Mouse (Mus musculus) kidney, adult 2 months (tissue): ENCODE results near the gene Neurod4. TPM values are rescaled to one million over a fixed set of nuclear protein-coding genes. Genes with fewer than 3 reads are reported as not detected.
"Not testable (repeated sequence)": the region's sequence is repeated elsewhere in the genome, so short reads cannot be mapped to it uniquely, and the experiment has no call there.

Experiments used
- DNase-seq: peaks from one replicate; pipeline ENCODE4 v3.0.0; 2021
- H3K27ac ChIP-seq: fragments of 200-500 bp; 2 replicates; pipeline ENCODE4 v1.5.1; 2012; ENCODE audit warnings: low read depth, low read length, control low read depth, inconsistent platforms; ENCODE audit not compliant: insufficient read depth
- H3K27me3 ChIP-seq: fragments of 200-500 bp; replicated peaks from 2 replicates; pipeline ENCODE4 v1.6.1; 2012; ENCODE audit warnings: mild to moderate bottlenecking, moderate library complexity, low read length, inconsistent platforms; ENCODE audit not compliant: control insufficient read depth, insufficient read depth
- H3K36me3 ChIP-seq: fragments of 200-500 bp; 2 replicates; pipeline ENCODE4 v1.6.1; 2012; ENCODE audit warnings: mild to moderate bottlenecking, moderate library complexity, low read length, inconsistent platforms; ENCODE audit not compliant: control insufficient read depth, insufficient read depth
- H3K4me1 ChIP-seq: fragments of 200-500 bp; 2 replicates; pipeline ENCODE4 v1.6.1; 2011; ENCODE audit warnings: low read length; ENCODE audit not compliant: control insufficient read depth, insufficient read depth
- H3K4me3 ChIP-seq: fragments of 200-500 bp; 2 replicates; pipeline ENCODE4 v1.5.1; 2011; ENCODE audit warnings: mild to moderate bottlenecking, low read depth, low read length, control low read depth; ENCODE audit not compliant: insufficient read depth
- CTCF ChIP-seq: fragments of 200-500 bp; conservative IDR thresholded peaks from 2 replicates; pipeline ENCODE4 v1.5.1; 2011; ENCODE audit warnings: low read depth, mild to moderate bottlenecking, control low read depth, low read length, moderate library complexity, mixed read lengths; ENCODE audit not compliant: insufficient read depth, insufficient read length
- POLR2A ChIP-seq: fragments of 200-500 bp; IDR thresholded peaks from one replicate; pipeline ENCODE4 v1.6.1; 2011; ENCODE audit warnings: low read depth, low read length, control low read depth
- WGBS: fragments of 180-500 bp; shearing (Covaris S2); methylation state at CpG from one replicate; pipeline ENCODE4 v1.1.7; 2018; 5-methylcytosine and 5-hydroxymethylcytosine counted together
- polyA plus RNA-seq: library from polyadenylated mRNA; depleted of rRNA; stranded (reverse); fragments of >200 nt; gene quantifications from 2 replicates; pipeline ENCODE4 v1.2.3, GENCODE M21; 2012

Neurod4 gene
- polyA plus RNA-seq, 1 experiment, result not detected

DNA sequence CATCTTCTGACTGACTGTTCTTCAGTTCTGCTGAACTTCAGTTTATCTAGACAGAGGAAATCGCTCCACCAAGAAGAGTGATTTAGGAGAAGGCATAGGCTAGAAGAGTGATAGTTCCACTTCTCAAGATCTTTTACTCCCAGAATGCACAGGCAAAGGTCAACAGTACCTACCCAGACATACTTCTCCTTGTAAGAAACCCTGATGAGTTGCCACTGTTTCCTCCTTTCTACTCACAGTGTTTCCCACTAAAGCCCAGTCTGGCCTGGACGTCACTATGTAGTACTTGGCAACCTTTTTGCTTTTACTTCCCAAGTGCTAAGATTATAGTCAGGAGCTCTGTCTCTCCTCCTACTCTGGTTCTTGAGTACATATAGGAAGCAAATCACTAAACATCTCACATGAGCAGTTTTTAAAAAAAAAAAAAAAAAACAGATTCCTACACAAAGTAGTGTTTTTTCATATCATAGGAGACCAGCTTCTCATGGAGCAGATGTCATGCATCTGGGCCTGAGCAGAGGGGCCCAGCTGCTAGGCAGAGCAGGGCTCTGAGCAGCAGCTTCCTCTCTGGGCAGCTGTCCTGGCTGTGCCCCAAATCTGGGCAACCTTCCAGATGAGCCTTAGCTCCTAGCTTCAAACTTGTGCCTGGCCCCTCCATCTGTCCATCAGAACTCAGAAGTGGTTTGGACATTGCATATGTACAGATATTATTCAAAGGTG is 34.2 kb upstream of the Neurod4 start:
- Histone ChIP-seq H3K27me3 (no peaks in the 10 kb centered on the region), H3K4me3 (no peak overlapping the region), H3K27ac (no peak overlapping the region), H3K36me3 (no peaks in the 10 kb centered on the region), H3K4me1 (no peaks in the 10 kb centered on the region)
- WGBS, result 64% methylated on average over 2 of the region's 2 CpGs
- TF ChIP-seq POLR2A, result no peak
- TF ChIP-seq CTCF, result no peak
- peak; percentile 5 for DNase-seq

- WGBS, result 63% methylated on average over 1 of the region's 1 CpGs
- no peak overlapping the region for H3K4me3 ChIP-seq
- DNase-seq, result peak; percentile 9
- H3K27ac ChIP-seq, result no peak overlapping the region
- H3K4me1 ChIP-seq, result no peaks in the 10 kb centered on the region
- TF ChIP-seq POLR2A (no peak), CTCF (0 out of 2 replicates have a peak, but pooled peaks have one; percentile 23)
- no peaks in the 10 kb centered on the region for H3K36me3 ChIP-seq
- H3K27me3 ChIP-seq, result no peaks in the 10 kb centered on the region
Observed at GRCm38 (mm10) chr10:130313531-130313930, 33.5 kb upstream of the Neurod4 start.

GRCm38 (mm10) chr10:130311534-130312227 is 31.6 kb upstream of the Neurod4 start:
- Histone ChIP-seq H3K36me3 (no peaks in the 10 kb centered on the region), H3K4me1 (no peaks in the 10 kb centered on the region), H3K4me3 (no peak overlapping the region), H3K27ac (no peak overlapping the region), H3K27me3 (no peaks in the 10 kb centered on the region)
- no peak for TF ChIP-seq POLR2A
- no peak for TF ChIP-seq CTCF
- 80% methylated on average over 2 of the region's 2 CpGs for WGBS
- no peak for DNase-seq

DNA sequence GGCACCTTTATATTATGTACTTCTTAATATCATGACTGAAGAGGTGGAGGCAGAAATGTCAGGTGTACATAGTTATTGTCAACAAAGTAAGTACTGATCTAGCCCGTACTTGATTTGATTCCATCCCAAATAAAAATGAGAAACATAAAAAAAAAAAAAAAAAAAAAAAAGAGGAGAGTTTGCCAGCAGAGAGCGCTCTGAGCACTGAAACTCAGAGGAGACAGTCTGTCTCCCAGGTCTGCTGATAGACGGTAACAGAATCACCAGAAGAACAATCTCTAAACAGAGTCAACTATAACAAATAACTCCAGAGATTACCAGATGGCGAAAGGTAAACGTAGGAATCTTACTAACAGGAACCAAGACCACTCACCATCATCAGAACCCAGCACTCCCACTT is 24.1 kb upstream of the Neurod4 start:
- H3K4me3 ChIP-seq, H3K27me3 ChIP-seq, DNase-seq, H3K36me3 ChIP-seq, H3K4me1 ChIP-seq, H3K27ac ChIP-seq: not testable (repeated sequence)
- 82% methylated on average over 4 of the region's 5 CpGs for WGBS

- TF ChIP-seq CTCF, result peak; percentile 27; the same call in 1 of the 2 replicates
- H3K27ac ChIP-seq, H3K4me1 ChIP-seq, DNase-seq, H3K27me3 ChIP-seq, H3K4me3 ChIP-seq, H3K36me3 ChIP-seq: not testable (repeated sequence)
- 13% methylated on average over 4 of the region's 4 CpGs for WGBS
Observed at GRCm38 (mm10) chr10:130298748-130299147, 18.7 kb upstream of the Neurod4 start.

- no peak for DNase-seq
- 12% methylated on average over 3 of the region's 3 CpGs for WGBS
- TF ChIP-seq CTCF (no peak), POLR2A (no peak)
- Histone ChIP-seq H3K27me3 (no peaks in the 10 kb centered on the region), H3K4me1 (no peaks in the 10 kb centered on the region), H3K4me3 (no peak overlapping the region), H3K36me3 (no peaks in the 10 kb centered on the region), H3K27ac (no peak overlapping the region)
Observed at GRCm38 (mm10) chr10:130293741-130294408, 13.8 kb upstream of the Neurod4 start.

- Histone ChIP-seq H3K4me3 (no peak overlapping the region), H3K4me1 (no peaks in the 10 kb centered on the region), H3K36me3 (no peaks in the 10 kb centered on the region), H3K27ac (no peak overlapping the region), H3K27me3 (no peaks in the 10 kb centered on the region)
- WGBS, result 50% methylated on average over 3 of the region's 3 CpGs
- DNase-seq, result no peak
- TF ChIP-seq POLR2A, result no peak
- no peak for TF ChIP-seq CTCF
Observed at GRCm38 (mm10) chr10:130288007-130288406, 8.0 kb upstream of the Neurod4 start.
